Mouse (Mus musculus) heart, embryonic 11.5 days (tissue): ENCODE measurements around the gene Srebf1. TPM values are rescaled to one million over a fixed set of nuclear protein-coding genes. Genes with fewer than 3 reads are reported as not detected.

Source experiments
- ATAC-seq: fragments of 200-750 bp; cut with Nextera tagmentation; replicated peaks from 2 replicates; pipeline ENCODE4 v1.8.0; 2017; ENCODE audit warnings: moderate library complexity; ENCODE audit not compliant: insufficient number of reproducible peaks, low FRiP score, low TSS enrichment
- H3K27ac ChIP-seq: fragments of 300-500 bp; sonication (generic); 2 replicates; pipeline ENCODE4 v1.5.1; 2014; ENCODE audit warnings: mild to moderate bottlenecking, low read depth, low read length
- H3K27me3 ChIP-seq: fragments of 300-500 bp; sonication (generic); 2 replicates; pipeline ENCODE4 v1.6.1; 2014; ENCODE audit warnings: mild to moderate bottlenecking, low read length, mixed read lengths; ENCODE audit not compliant: control insufficient read depth, insufficient read depth
- H3K36me3 ChIP-seq: fragments of 300-500 bp; sonication (generic); 2 replicates; pipeline ENCODE4 v1.6.1; 2014; ENCODE audit warnings: mild to moderate bottlenecking, low read length, moderate library complexity, mixed read lengths; ENCODE audit not compliant: control insufficient read depth, insufficient read depth
- H3K4me1 ChIP-seq: fragments of 300-500 bp; sonication (generic); 2 replicates; pipeline ENCODE4 v1.6.1; 2014; ENCODE audit warnings: low read length; ENCODE audit not compliant: control insufficient read depth, insufficient read depth
- H3K4me2 ChIP-seq: fragments of 300-500 bp; sonication (generic); 2 replicates; pipeline ENCODE4 v1.6.1; 2014; ENCODE audit warnings: mild to moderate bottlenecking, moderate library complexity
- H3K4me3 ChIP-seq: fragments of 300-500 bp; sonication (generic); 2 replicates; pipeline ENCODE4 v1.5.1; 2014; ENCODE audit warnings: low read depth, low read length
- H3K9ac ChIP-seq: fragments of 300-500 bp; sonication (generic); 2 replicates; pipeline ENCODE4 v1.6.1; 2014; ENCODE audit warnings: mild to moderate bottlenecking, low read depth, low read length, moderate library complexity
- H3K9me3 ChIP-seq: fragments of 300-500 bp; sonication (generic); replicated peaks from 2 replicates; pipeline ENCODE4 v1.6.1; 2016; ENCODE audit warnings: low read length; ENCODE audit not compliant: control insufficient read depth
- WGBS: fragments of 180-500 bp; shearing (Covaris S2); extraction: QIAGEN DNeasy Blood & Tissue Kit; methylation state at CpG from one replicate; pipeline ENCODE4 v1.1.7; 2014; ENCODE audit not compliant: insufficient replicate concordance; 5-methylcytosine and 5-hydroxymethylcytosine counted together
- polyA plus RNA-seq: library from polyadenylated mRNA; unstranded; fragments of >200 nt; fragmentation: Nextera tagmentation; extraction: Ambion mirVana; gene quantifications from 2 replicates; pipeline ENCODE4 v1.2.1, GENCODE M21; 2014

Gene Srebf1
- 39.0 and 41.0 TPM in 2 replicates for polyA plus RNA-seq

DNA sequence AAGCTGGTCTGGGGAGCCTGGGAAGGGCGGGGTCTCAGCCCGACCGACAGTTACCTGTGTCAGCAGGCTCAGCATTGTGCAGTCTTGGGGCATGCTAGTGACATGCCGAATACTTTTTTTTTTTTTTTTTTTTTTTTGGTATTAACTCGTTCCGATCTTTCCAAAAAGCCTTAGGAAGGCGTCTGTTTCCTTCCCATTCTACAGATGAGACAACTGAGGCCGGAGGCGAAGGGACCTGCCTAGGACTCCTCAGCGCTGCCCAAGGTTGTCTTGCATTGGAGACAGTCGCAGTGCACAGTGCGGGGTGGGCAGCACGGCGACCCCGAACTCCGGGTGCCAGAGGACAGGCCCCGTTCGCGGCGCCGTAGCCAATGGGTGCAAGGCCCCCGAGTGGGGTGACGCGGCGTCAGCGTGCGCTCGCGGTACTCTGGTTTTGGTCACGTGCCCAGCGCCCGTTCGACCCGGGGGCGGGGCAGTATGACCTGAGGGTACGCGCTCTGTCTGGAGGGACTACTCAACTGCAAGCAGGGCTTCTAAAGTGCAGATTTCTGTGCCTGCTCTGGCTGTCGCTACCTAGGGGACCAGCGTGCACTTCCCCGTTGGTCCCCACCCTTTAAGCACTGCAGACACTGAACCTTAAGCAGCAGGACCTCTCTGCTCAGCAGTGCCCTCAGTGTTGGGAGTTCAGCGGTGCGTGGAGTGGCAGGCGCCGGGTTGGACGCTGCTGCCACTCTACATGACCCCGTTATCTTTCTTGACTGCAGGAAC is at the start of gene Srebf1:
Gene Srebf1, minus strand, starts transcription at position 113 of the 768 bp plus-strand sequence.
- no peaks in the 10 kb centered on the region for H3K9me3 ChIP-seq
- peak; percentile 71 for ATAC-seq
- peak within 1 kb of the TSS; percentile 64 for H3K4me2 ChIP-seq
- H3K9ac ChIP-seq, result peak within 1 kb of the TSS; percentile 53
- 4% methylated on average over 46 of the region's 46 CpGs for WGBS
- H3K4me3 ChIP-seq, result peak within 1 kb of the TSS; percentile 39
- no peaks in the 10 kb centered on the region for H3K27me3 ChIP-seq
- H3K4me1 ChIP-seq, result peaks cover 24% of the 10 kb centered on the region
- no peaks in the 10 kb centered on the region; the same call in 1 of the 2 replicates for H3K36me3 ChIP-seq
- peak within 1 kb of the TSS; percentile 78 for H3K27ac ChIP-seq

DNA sequence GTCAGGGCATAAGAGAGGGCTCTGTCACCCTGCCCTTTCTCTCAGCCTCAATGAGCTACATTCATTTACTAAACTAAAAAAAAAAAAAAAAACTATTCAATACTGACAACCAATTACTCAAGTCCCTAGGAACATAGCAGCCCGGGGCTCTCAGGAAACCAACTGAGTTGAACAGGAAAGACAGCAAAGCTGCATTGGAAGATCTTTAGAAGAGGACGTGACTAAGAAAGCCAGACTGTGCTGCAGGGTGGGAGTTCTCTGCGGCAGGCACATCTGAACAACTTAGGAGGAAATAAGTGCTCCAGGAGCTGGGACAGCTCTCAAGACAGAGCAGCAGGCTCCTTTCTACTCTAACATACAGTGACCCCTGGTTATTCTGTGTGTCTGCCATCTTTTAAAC is 46.2 kb upstream of the Srebf1 start:
- 0 out of 2 replicates have a peak, but pooled peaks cover 2% of the 10 kb centered on the region for H3K4me1 ChIP-seq
- H3K4me2 ChIP-seq, result no peak overlapping the region
- H3K9me3 ChIP-seq, result no peaks in the 10 kb centered on the region
- H3K27me3 ChIP-seq, result no peaks in the 10 kb centered on the region
- WGBS, result 42% methylated on average over 3 of the region's 3 CpGs
- H3K4me3 ChIP-seq, result no peak overlapping the region
- ATAC-seq, result no peak
- no peak overlapping the region for H3K9ac ChIP-seq
- H3K36me3 ChIP-seq, result no peaks in the 10 kb centered on the region
- 0 out of 2 replicates have a peak overlapping the region, but pooled peaks have one; percentile 1 for H3K27ac ChIP-seq

GRCm38 (mm10) chr11:60265271-60265985 is 43.0 kb upstream of the Srebf1 start:
- no peaks in the 10 kb centered on the region for H3K27me3 ChIP-seq
- no peaks in the 10 kb centered on the region for H3K36me3 ChIP-seq
- no peak overlapping the region for H3K27ac ChIP-seq
- WGBS, result 85% methylated on average over 4 of the region's 4 CpGs
- no peak for ATAC-seq
- no peak overlapping the region for H3K9ac ChIP-seq
- H3K4me3 ChIP-seq, result no peak overlapping the region
- no peaks in the 10 kb centered on the region for H3K9me3 ChIP-seq
- no peaks in the 10 kb centered on the region for H3K4me1 ChIP-seq
- H3K4me2 ChIP-seq, result no peak overlapping the region

DNA sequence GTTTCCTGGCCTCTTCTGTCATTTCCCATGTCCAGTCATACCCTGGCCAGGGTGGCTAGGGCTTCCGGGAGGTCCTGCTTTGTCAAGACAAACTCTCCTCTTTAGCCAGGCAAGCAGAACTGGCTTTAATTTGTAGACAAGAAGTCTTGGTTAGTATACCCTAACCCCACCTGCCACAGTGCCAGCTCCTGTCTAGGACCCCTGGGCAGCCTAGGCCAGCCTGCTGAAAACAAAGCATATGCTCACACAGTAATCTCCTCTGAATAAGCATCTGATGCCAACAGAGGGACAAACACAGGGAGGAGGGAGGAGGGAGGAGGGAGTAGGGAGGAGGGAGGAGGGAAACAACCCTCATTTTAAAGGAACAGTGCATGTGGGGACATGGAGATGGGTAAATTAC is 42.3 kb upstream of the Srebf1 start:
- no peaks in the 10 kb centered on the region for H3K9me3 ChIP-seq
- H3K9ac ChIP-seq, result no peak overlapping the region
- no peaks in the 10 kb centered on the region for H3K27me3 ChIP-seq
- H3K4me1 ChIP-seq, result no peaks in the 10 kb centered on the region
- H3K4me3 ChIP-seq, result no peak overlapping the region
- no peaks in the 10 kb centered on the region for H3K36me3 ChIP-seq
- ATAC-seq, result no peak
- no peak overlapping the region for H3K27ac ChIP-seq
- H3K4me2 ChIP-seq, result no peak overlapping the region
- 88% methylated on average over 1 of the region's 1 CpGs for WGBS

GRCm38 (mm10) chr11:60262396-60262795 is 40.0 kb upstream of the Srebf1 start:
- no peak for ATAC-seq
- Histone ChIP-seq H3K9me3 (no peaks in the 10 kb centered on the region), H3K9ac (no peak overlapping the region), H3K27me3 (no peaks in the 10 kb centered on the region), H3K4me2 (no peak overlapping the region), H3K4me1 (no peaks in the 10 kb centered on the region; the same call in 1 of the 2 replicates), H3K36me3 (no peaks in the 10 kb centered on the region), H3K4me3 (no peak overlapping the region), H3K27ac (no peak overlapping the region)
- WGBS, result 84% methylated on average over 4 of the region's 4 CpGs

- H3K27ac ChIP-seq, result no peak overlapping the region
- H3K4me2 ChIP-seq, result no peak overlapping the region
- 86% methylated on average over 3 of the region's 3 CpGs for WGBS
- H3K9me3 ChIP-seq, result no peaks in the 10 kb centered on the region
- no peaks in the 10 kb centered on the region for H3K27me3 ChIP-seq
- no peak overlapping the region for H3K4me3 ChIP-seq
- H3K36me3 ChIP-seq, result no peaks in the 10 kb centered on the region
- peaks cover 3% of the 10 kb centered on the region for H3K4me1 ChIP-seq
- ATAC-seq, result no peak
- H3K9ac ChIP-seq, result no peak overlapping the region
These were observed 38.4 kb upstream of the Srebf1 start for GRCm38 (mm10) chr11:60260743-60261142.

GRCm38 (mm10) chr11:60257696-60258095 is 35.3 kb upstream of the Srebf1 start:
- peaks cover 10% of the 10 kb centered on the region for H3K4me1 ChIP-seq
- no peak overlapping the region for H3K27ac ChIP-seq
- WGBS, result 60% methylated on average over 2 of the region's 2 CpGs
- H3K4me2 ChIP-seq, result no peak overlapping the region
- no peaks in the 10 kb centered on the region for H3K9me3 ChIP-seq
- H3K27me3 ChIP-seq, result no peaks in the 10 kb centered on the region
- no peak for ATAC-seq
- no peak overlapping the region for H3K9ac ChIP-seq
- H3K4me3 ChIP-seq, result no peak overlapping the region
- H3K36me3 ChIP-seq, result no peaks in the 10 kb centered on the region

DNA sequence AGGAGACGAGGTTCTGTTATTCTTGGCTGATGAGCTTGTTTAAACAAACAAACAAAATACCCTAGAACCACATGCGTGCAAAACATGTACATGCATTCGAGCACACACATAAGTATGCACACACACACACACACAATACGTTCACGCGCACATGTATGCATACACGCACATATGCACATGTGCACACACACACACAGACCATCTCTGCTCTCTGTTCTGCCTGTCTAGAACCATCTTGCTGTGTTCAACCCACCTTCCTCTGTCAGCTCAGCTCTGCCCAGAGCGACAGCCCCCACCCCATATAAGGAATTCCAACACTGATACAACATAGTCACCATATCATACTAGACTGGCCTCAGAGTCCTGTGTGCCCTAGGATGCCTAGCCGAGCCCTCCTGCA is 34.3 kb upstream of the Srebf1 start:
- Histone ChIP-seq H3K36me3 (no peaks in the 10 kb centered on the region), H3K9me3 (no peaks in the 10 kb centered on the region), H3K27me3 (no peaks in the 10 kb centered on the region), H3K4me3 (no peak overlapping the region), H3K9ac (no peak overlapping the region), H3K27ac (no peak overlapping the region), H3K4me1 (peaks cover 14% of the 10 kb centered on the region), H3K4me2 (no peak overlapping the region)
- 84% methylated on average over 9 of the region's 9 CpGs for WGBS
- no peak for ATAC-seq
